Mouse (Mus musculus): ENCODE measurements at regions not wholly inside any gene's neighbourhood (a gene's known extent, or its start where the extent isn't known, plus 50 kb on each side); places are given as distances from the start of the nearest gene placed in this dataset.

- H3K9me3 ChIP-seq (replicated peaks; ENCODE audit: control insufficient read depth, low read length) = no peaks in the 10 kb centered on the region
- H3K4me3 ChIP-seq (ENCODE audit: low read depth, low read length) = no peak overlapping the region
- no peak for TF ChIP-seq CTCF (IDR thresholded peaks at IDR 0.05; ENCODE audit: low read depth)
- no peak for TF ChIP-seq EP300 (IDR thresholded peaks at IDR 0.05; ENCODE audit: low read depth)
- ATAC-seq (ENCODE audit: insufficient read depth, low read depth) = no peak
- H3K27ac ChIP-seq (ENCODE audit: low read depth) = no peak overlapping the region
- H3K4me2 ChIP-seq (ENCODE audit: low read depth, low read length) = no peak overlapping the region
- no peak overlapping the region for H3K9ac ChIP-seq (replicated peaks; ENCODE audit: low read depth, low read length)
- DNase-seq (ENCODE audit: low spot score) = no peak
- no peaks in the 10 kb centered on the region for H3K27me3 ChIP-seq (ENCODE audit: control insufficient read depth, insufficient read depth, low read length)
- H3K4me1 ChIP-seq (ENCODE audit: control insufficient read depth, insufficient read depth) = 0 out of 2 replicates have a peak, but pooled peaks cover 6% of the 10 kb centered on the region
- H3K36me3 ChIP-seq (replicated peaks; ENCODE audit: control insufficient read depth, insufficient read depth, low read length) = no peaks in the 10 kb centered on the region
These were observed 231.4 kb downstream of the 9330182O14Rik start for GRCm38 (mm10) chr15:40365613-40366012.

- 52% methylated on average over 1 of the region's 1 CpGs for WGBS
These were observed 232.9 kb downstream of the 9330182O14Rik start for GRCm38 (mm10) chr15:40367026-40367425.

GRCm38 (mm10) chr15:40368746-40369145 is 234.6 kb downstream of the 9330182O14Rik start:
- no peak for TF ChIP-seq CTCF (IDR thresholded peaks at IDR 0.05; ENCODE audit: low read depth)
- TF ChIP-seq EP300 (IDR thresholded peaks at IDR 0.05; ENCODE audit: low read depth) = no peak
- Histone ChIP-seq H3K4me1 (ENCODE audit: control insufficient read depth, insufficient read depth) (0 out of 2 replicates have a peak, but pooled peaks cover 6% of the 10 kb centered on the region), H3K36me3 (replicated peaks; ENCODE audit: control insufficient read depth, insufficient read depth, low read length) (no peaks in the 10 kb centered on the region), H3K4me3 (ENCODE audit: low read depth, low read length) (no peak overlapping the region), H3K4me2 (ENCODE audit: low read depth, low read length) (no peak overlapping the region), H3K27ac (ENCODE audit: low read depth) (no peak overlapping the region), H3K9ac (replicated peaks; ENCODE audit: low read depth, low read length) (no peak overlapping the region), H3K9me3 (replicated peaks; ENCODE audit: control insufficient read depth, low read length) (no peaks in the 10 kb centered on the region), H3K27me3 (ENCODE audit: control insufficient read depth, insufficient read depth, low read length) (no peaks in the 10 kb centered on the region)
- DNase-seq (ENCODE audit: low spot score) (no peak), ATAC-seq (ENCODE audit: insufficient read depth, low read depth) (no peak)
- WGBS = 68% methylated on average over 3 of the region's 3 CpGs

More at GRCm38 (mm10) chr15:40367026-40367425, 232.9 kb downstream of the 9330182O14Rik start:
- ATAC-seq (ENCODE audit: insufficient read depth, low read depth) (no peak), DNase-seq (ENCODE audit: low spot score) (no peak)
- no peak overlapping the region for H3K4me3 ChIP-seq (ENCODE audit: low read depth, low read length)
- H3K27ac ChIP-seq (ENCODE audit: low read depth) = no peak overlapping the region
- no peak overlapping the region for H3K9ac ChIP-seq (replicated peaks; ENCODE audit: low read depth, low read length)
- no peak for TF ChIP-seq CTCF (IDR thresholded peaks at IDR 0.05; ENCODE audit: low read depth)
- no peaks in the 10 kb centered on the region for H3K27me3 ChIP-seq (ENCODE audit: control insufficient read depth, insufficient read depth, low read length)
- H3K4me2 ChIP-seq (ENCODE audit: low read depth, low read length) = no peak overlapping the region
- 0 out of 2 replicates have a peak, but pooled peaks cover 6% of the 10 kb centered on the region for H3K4me1 ChIP-seq (ENCODE audit: control insufficient read depth, insufficient read depth)
- H3K9me3 ChIP-seq (replicated peaks; ENCODE audit: control insufficient read depth, low read length) = no peaks in the 10 kb centered on the region
- H3K36me3 ChIP-seq (replicated peaks; ENCODE audit: control insufficient read depth, insufficient read depth, low read length) = no peaks in the 10 kb centered on the region

GRCm38 (mm10) chr15:40371486-40371885 is 237.3 kb downstream of the 9330182O14Rik start:
- H3K4me1 ChIP-seq (ENCODE audit: control insufficient read depth, insufficient read depth) = no peaks in the 10 kb centered on the region
- H3K4me3 ChIP-seq (ENCODE audit: low read depth, low read length) = no peak overlapping the region
- H3K9ac ChIP-seq (replicated peaks; ENCODE audit: low read depth, low read length) = no peak overlapping the region
- 91% methylated on average over 4 of the region's 4 CpGs for WGBS
- no peak for ATAC-seq (ENCODE audit: insufficient read depth, low read depth)
- H3K9me3 ChIP-seq (replicated peaks; ENCODE audit: control insufficient read depth, low read length) = no peaks in the 10 kb centered on the region
- no peak for TF ChIP-seq CTCF (IDR thresholded peaks at IDR 0.05; ENCODE audit: low read depth)
- no peak for TF ChIP-seq EP300 (IDR thresholded peaks at IDR 0.05; ENCODE audit: low read depth)
- H3K36me3 ChIP-seq (replicated peaks; ENCODE audit: control insufficient read depth, insufficient read depth, low read length) = no peaks in the 10 kb centered on the region
- DNase-seq (ENCODE audit: low spot score) = no peak
- H3K27ac ChIP-seq (ENCODE audit: low read depth) = no peak overlapping the region
- H3K27me3 ChIP-seq (ENCODE audit: control insufficient read depth, insufficient read depth, low read length) = no peaks in the 10 kb centered on the region
- no peak overlapping the region for H3K4me2 ChIP-seq (ENCODE audit: low read depth, low read length)

GRCm38 (mm10) chr15:40386526-40386925 is 252.4 kb downstream of the 9330182O14Rik start:
- Histone ChIP-seq H3K9me3 (replicated peaks; ENCODE audit: control insufficient read depth, low read length) (no peaks in the 10 kb centered on the region), H3K9ac (replicated peaks; ENCODE audit: low read depth, low read length) (no peak overlapping the region), H3K4me3 (ENCODE audit: low read depth, low read length) (no peak overlapping the region), H3K4me2 (ENCODE audit: low read depth, low read length) (no peak overlapping the region), H3K4me1 (ENCODE audit: control insufficient read depth, insufficient read depth) (no peaks in the 10 kb centered on the region), H3K27me3 (ENCODE audit: control insufficient read depth, insufficient read depth, low read length) (no peaks in the 10 kb centered on the region), H3K36me3 (replicated peaks; ENCODE audit: control insufficient read depth, insufficient read depth, low read length) (no peaks in the 10 kb centered on the region), H3K27ac (ENCODE audit: low read depth) (no peak overlapping the region)
- no peak for ATAC-seq (ENCODE audit: insufficient read depth, low read depth)
- 80% methylated on average over 2 of the region's 2 CpGs for WGBS
- no peak for DNase-seq (ENCODE audit: low spot score)
- TF ChIP-seq CTCF (IDR thresholded peaks at IDR 0.05; ENCODE audit: low read depth) (no peak), EP300 (IDR thresholded peaks at IDR 0.05; ENCODE audit: low read depth) (no peak)

GRCm38 (mm10) chr15:40387746-40388145 is 253.6 kb downstream of the 9330182O14Rik start:
- no peak for DNase-seq (ENCODE audit: low spot score)
- Histone ChIP-seq H3K36me3 (replicated peaks; ENCODE audit: control insufficient read depth, insufficient read depth, low read length) (no peaks in the 10 kb centered on the region), H3K27ac (ENCODE audit: low read depth) (no peak overlapping the region), H3K4me2 (ENCODE audit: low read depth, low read length) (no peak overlapping the region), H3K9ac (replicated peaks; ENCODE audit: low read depth, low read length) (no peak overlapping the region), H3K27me3 (ENCODE audit: control insufficient read depth, insufficient read depth, low read length) (no peaks in the 10 kb centered on the region), H3K4me1 (ENCODE audit: control insufficient read depth, insufficient read depth) (no peaks in the 10 kb centered on the region), H3K9me3 (replicated peaks; ENCODE audit: control insufficient read depth, low read length) (no peaks in the 10 kb centered on the region), H3K4me3 (ENCODE audit: low read depth, low read length) (no peak overlapping the region)
- 71% methylated on average over 2 of the region's 2 CpGs for WGBS
- TF ChIP-seq EP300 (IDR thresholded peaks at IDR 0.05; ENCODE audit: low read depth) (no peak), CTCF (IDR thresholded peaks at IDR 0.05; ENCODE audit: low read depth) (no peak)
- ATAC-seq (ENCODE audit: insufficient read depth, low read depth) = no peak

All from heart, postnatal 0 days (tissue).